ENCODE assay signal across 8 mouse cellular contexts in genomic region chr11:69416509-69416908, GRCm38 (mm10). TPM values are rescaled to one million over a fixed set of nuclear protein-coding genes. Genes with fewer than 3 reads are reported as not detected.
A peak's percentile ranks its signal among the peaks of the same experiment; 100 is the strongest.
DNase-seq lines count a peak whose midpoint lies in the region; ATAC-seq and TF ChIP-seq lines count a peak whose summit lies in the region.

No protein-coding gene starts in this region.

- H3K27ac ChIP-seq in heart, adult 2 months = peak overlapping the region; percentile 99
- H3K27ac ChIP-seq in forebrain, embryonic 13.5 days = peak overlapping the region; percentile 99
- H3K27ac ChIP-seq in liver, embryonic 14.5 days = no peak overlapping the region

- TF ChIP-seq EP300 in heart, adult 2 months (IDR thresholded peaks at IDR 0.05; ENCODE audit: insufficient read depth, low read depth, low read length) = no peak
- no peak for TF ChIP-seq EP300 in liver, embryonic 14.5 days (IDR thresholded peaks at IDR 0.05; ENCODE audit: low read depth)

- no peaks in the 10 kb centered on the region for H3K9me3 ChIP-seq in forebrain, embryonic 13.5 days (replicated peaks)
- no peaks in the 10 kb centered on the region for H3K9me3 ChIP-seq in liver, embryonic 14.5 days (ENCODE audit: control insufficient read depth, low read length)

- no peaks in the 10 kb centered on the region for H3K27me3 ChIP-seq in heart, adult 2 months (ENCODE audit: control insufficient read depth, insufficient read depth, low read length)
- H3K27me3 ChIP-seq in forebrain, embryonic 13.5 days = peaks cover 15% of the 10 kb centered on the region
- H3K27me3 ChIP-seq in liver, embryonic 14.5 days (ENCODE audit: control insufficient read depth, insufficient read depth, low read length) = peaks cover 26% of the 10 kb centered on the region

- peaks cover 19% of the 10 kb centered on the region for H3K4me1 ChIP-seq in heart, adult 2 months (ENCODE audit: control insufficient read depth, insufficient read depth, low read length)
- peaks cover 83% of the 10 kb centered on the region for H3K4me1 ChIP-seq in forebrain, embryonic 13.5 days
- H3K4me1 ChIP-seq in liver, embryonic 14.5 days (replicated peaks; ENCODE audit: control insufficient read depth in 2 of 2, insufficient read depth in 2 of 2, low read length in 1 of 2) = peaks cover 24 to 63% of the 10 kb centered on the region in 2 experiments

- DNase-seq in heart, adult 2 months = no peak
- DNase-seq in heart, adult 9 months (ENCODE audit: low spot score in 2 of 2) = no peak
- peak; percentile 59 for DNase-seq in A20 (ENCODE audit: low read depth, low spot score)
- DNase-seq in liver, embryonic 14.5 days (ENCODE audit: low read depth in 3 of 3, low spot score in 3 of 3) = no peak
- no peak for DNase-seq in right cerebral cortex, adult 18-20 months
- no peak for DNase-seq in spleen, adult 18-20 months
- no peak for DNase-seq in yolk sac, embryonic 10.5 days (ENCODE audit: low spot score)

- intact Hi-C loops in heart, adult 2 months (cut with DNase I) = loop anchor here (5.0 to 10.0 kb wide), 2 partner anchors 161 to 578 kb away; partner anchors contain the start of genes Gabarap and Phf23

- H3K9ac ChIP-seq in heart, adult 2 months (ENCODE audit: low read depth, low read length) = no peak overlapping the region
- H3K9ac ChIP-seq in forebrain, embryonic 13.5 days = peak overlapping the region; percentile 72; the same call in 1 of the 2 replicates
- H3K9ac ChIP-seq in liver, embryonic 14.5 days (replicated peaks) = no peak overlapping the region

- 4% methylated on average over 4 of the region's 4 CpGs for WGBS in heart, adult 2 months
- WGBS in forebrain, embryonic 13.5 days = 0% methylated on average over 4 of the region's 4 CpGs
- WGBS in liver, embryonic 14.5 days (ENCODE audit: insufficient replicate concordance) = 10% methylated on average over 4 of the region's 4 CpGs

- H3K4me2 ChIP-seq in forebrain, embryonic 13.5 days = peak overlapping the region; percentile 99
- H3K4me2 ChIP-seq in liver, embryonic 14.5 days (ENCODE audit: low read depth) = peak overlapping the region; percentile 80

- ATAC-seq in forebrain, embryonic 13.5 days = no peak
- no peak for ATAC-seq in liver, embryonic 14.5 days (ENCODE audit: insufficient read depth)

- no peak for TF ChIP-seq CTCF in heart, adult 2 months (IDR thresholded peaks at IDR 0.05)
- no peak for TF ChIP-seq CTCF in liver, embryonic 14.5 days (IDR thresholded peaks at IDR 0.05; ENCODE audit: low read depth)

- H3K36me3 ChIP-seq in heart, adult 2 months (ENCODE audit: control insufficient read depth, insufficient read depth, low read length) = peaks cover 3% of the 10 kb centered on the region; the same call in 1 of the 2 replicates
- H3K36me3 ChIP-seq in forebrain, embryonic 13.5 days (ENCODE audit: poor library complexity, severe bottlenecking) = peaks cover 17% of the 10 kb centered on the region
- no peaks in the 10 kb centered on the region for H3K36me3 ChIP-seq in liver, embryonic 14.5 days (replicated peaks; ENCODE audit: control insufficient read depth, insufficient read depth, low read depth)

- no peaks in the 10 kb centered on the region for H3K79me2 ChIP-seq in heart, adult 2 months (replicated peaks; ENCODE audit: control insufficient read depth, insufficient read depth, low read length)

- peak overlapping the region; percentile 25 for H3K4me3 ChIP-seq in heart, adult 2 months
- peak overlapping the region; percentile 79 for H3K4me3 ChIP-seq in forebrain, embryonic 13.5 days
- peak overlapping the region in 1 of 2 experiments; percentile 16; a peak in 1 of 4 replicates for H3K4me3 ChIP-seq in liver, embryonic 14.5 days (ENCODE audit: insufficient read depth in 1 of 2, low read depth in 2 of 2, low read length in 2 of 2)

- no peak for TF ChIP-seq POLR2A in heart, adult 2 months (IDR thresholded peaks at IDR 0.05; ENCODE audit: insufficient read depth, low read depth, low read length)

RNA-seq across cellular contexts. Expression of gene Kdm6b, which starts 3.0 kb away (rescaled TPM):
- total RNA-seq in heart, adult 2 months (2021) = 10 to 100 TPM; 19.7 to 27.8 TPM
- 6.5 and 8.6 TPM in 2 replicates for polyA plus RNA-seq in heart, adult 2 months (2012; rRNA removed)
- 55.4 and 59.3 TPM in 2 replicates for polyA plus RNA-seq in forebrain, embryonic 13.5 days (2015; fragmentation: Nextera tagmentation; extraction: Ambion mirVana)
- 1.1 and 1.4 TPM in 2 replicates for polyA plus RNA-seq in liver, embryonic 14.5 days (2012; rRNA removed)
- 2.9 TPM in 2 replicates for polyA plus RNA-seq in liver, embryonic 14.5 days (2014; fragmentation: Nextera tagmentation; extraction: Ambion mirVana)

RNA-seq across cellular contexts. Expression of gene Tmem88, which starts 18.5 kb away (rescaled TPM):
- 10 to 100 TPM; 20.4 to 21.4 TPM for total RNA-seq in heart, adult 2 months (2021)
- 61.4 and 66.4 TPM in 2 replicates for polyA plus RNA-seq in heart, adult 2 months (2012; rRNA removed)
- polyA plus RNA-seq in forebrain, embryonic 13.5 days (2015; fragmentation: Nextera tagmentation; extraction: Ambion mirVana) = 6.3 and 6.6 TPM in 2 replicates
- polyA plus RNA-seq in liver, embryonic 14.5 days (2012; rRNA removed) = 3.7 and 5.3 TPM in 2 replicates
- polyA plus RNA-seq in liver, embryonic 14.5 days (2014; fragmentation: Nextera tagmentation; extraction: Ambion mirVana) = 4.6 TPM in 2 replicates

RNA-seq across cellular contexts. Expression of gene Cyb5d1, which starts 21.1 kb away (rescaled TPM):
- total RNA-seq in heart, adult 2 months (2021) = 10 to 100 TPM; 27.9 to 32.1 TPM
- polyA plus RNA-seq in heart, adult 2 months (2012; rRNA removed) = 19.9 and 29.8 TPM in 2 replicates
- 45.9 and 48.6 TPM in 2 replicates for polyA plus RNA-seq in forebrain, embryonic 13.5 days (2015; fragmentation: Nextera tagmentation; extraction: Ambion mirVana)
- 4.8 and 8.3 TPM in 2 replicates for polyA plus RNA-seq in liver, embryonic 14.5 days (2012; rRNA removed)
- 6.2 and 7.3 TPM in 2 replicates for polyA plus RNA-seq in liver, embryonic 14.5 days (2014; fragmentation: Nextera tagmentation; extraction: Ambion mirVana)

RNA-seq across cellular contexts. Expression of gene Naa38, which starts 21.2 kb away (rescaled TPM):
- total RNA-seq in heart, adult 2 months (2021) = 100 to 1,000 TPM; 102 to 113 TPM
- polyA plus RNA-seq in heart, adult 2 months (2012; rRNA removed) = 128 and 145 TPM in 2 replicates
- 100.0 and 108 TPM in 2 replicates for polyA plus RNA-seq in forebrain, embryonic 13.5 days (2015; fragmentation: Nextera tagmentation; extraction: Ambion mirVana)
- 70.9 and 76.9 TPM in 2 replicates for polyA plus RNA-seq in liver, embryonic 14.5 days (2012; rRNA removed)
- polyA plus RNA-seq in liver, embryonic 14.5 days (2014; fragmentation: Nextera tagmentation; extraction: Ambion mirVana) = 120 and 127 TPM in 2 replicates

RNA-seq across cellular contexts. Expression of gene Chd3, which starts 47.3 kb away (rescaled TPM):
- 10 to 100 TPM; 18.3 to 20.2 TPM for total RNA-seq in heart, adult 2 months (2021)
- 20.3 and 22.2 TPM in 2 replicates for polyA plus RNA-seq in heart, adult 2 months (2012; rRNA removed)
- polyA plus RNA-seq in forebrain, embryonic 13.5 days (2015; fragmentation: Nextera tagmentation; extraction: Ambion mirVana) = 104 and 106 TPM in 2 replicates
- polyA plus RNA-seq in liver, embryonic 14.5 days (2012; rRNA removed) = 13.7 and 14.3 TPM in 2 replicates
- polyA plus RNA-seq in liver, embryonic 14.5 days (2014; fragmentation: Nextera tagmentation; extraction: Ambion mirVana) = 1.9 and 2.4 TPM in 2 replicates
